Comparison of ENCODE assay signal across 14 mouse cellular contexts in genomic region chr1:73799246-73799645, GRCm38 (mm10).
DNase-seq lines count a peak whose midpoint lies in the region; ATAC-seq and TF ChIP-seq lines count a peak whose summit lies in the region.
"Had no signal": no experiment of that assay in that cellular context is flagged by ENCODE, and none has a peak within 500 bp of the region (broad histone marks: within the 10 kb centered on the region; RNA-seq: fewer than 3 reads in every experiment).

No protein-coding gene starts in this region.

- no peaks in the 10 kb centered on the region for H3K27me3 ChIP-seq in kidney, postnatal 0 days (ENCODE audit: insufficient read depth, low read length)
- H3K27me3 ChIP-seq in forebrain, embryonic 16.5 days (replicated peaks; ENCODE audit: control insufficient read depth, insufficient read depth, low read length): no peaks in the 10 kb centered on the region
- H3K27me3 ChIP-seq: limb, embryonic 12.5 days; stomach, embryonic 15.5 days had no signal

- no peaks in the 10 kb centered on the region for H3K4me1 ChIP-seq in kidney, postnatal 0 days (replicated peaks; ENCODE audit: insufficient read depth, low read length)
- H3K4me1 ChIP-seq in forebrain, embryonic 16.5 days (replicated peaks; ENCODE audit: control insufficient read depth, insufficient read depth, low read length): no peaks in the 10 kb centered on the region
- H3K4me1 ChIP-seq: stomach, embryonic 15.5 days had no signal

- TF ChIP-seq CTCF in kidney, postnatal 0 days (IDR thresholded peaks at IDR 0.05; ENCODE audit: low read depth): no peak

- intact Hi-C loops in gastrocnemius, postnatal 14 days (cut with DNase I; ENCODE audit: low total_unique reads): no loop called here

- H3K9ac ChIP-seq in kidney, postnatal 0 days (ENCODE audit: low read depth, low read length): no peak overlapping the region
- H3K9ac ChIP-seq in forebrain, embryonic 16.5 days (replicated peaks; ENCODE audit: low read depth, low read length): no peak overlapping the region
- H3K9ac ChIP-seq: limb, embryonic 12.5 days; liver, postnatal 0 days; stomach, embryonic 15.5 days had no signal

- H3K9me3 ChIP-seq in kidney, postnatal 0 days (replicated peaks; ENCODE audit: low read length): no peaks in the 10 kb centered on the region
- H3K9me3 ChIP-seq in forebrain, embryonic 16.5 days (ENCODE audit: control insufficient read depth, low read length): peaks cover 2% of the 10 kb centered on the region; the same call in 1 of the 2 replicates
- H3K9me3 ChIP-seq: embryonic facial prominence, embryonic 10.5 days; stomach, embryonic 15.5 days had no signal

- ATAC-seq in kidney, postnatal 0 days (replicated peaks; ENCODE audit: low FRiP score, low read depth): no peak
- ATAC-seq in forebrain, embryonic 16.5 days: no peak
- ATAC-seq: liver, postnatal 0 days had no signal

- DNase-seq in gastrocnemius, postnatal 14 days: peak; percentile 26
- no peak for DNase-seq in gastrocnemius, adult 8-10 months (ENCODE audit: low spot score in 2 of 2)
- DNase-seq in kidney, postnatal 0 days (ENCODE audit: low spot score): peak; percentile 36
- DNase-seq in kidney, adult 9 months: no peak
- peak; percentile 54 for DNase-seq in adrenal gland, adult 2 months
- peak; percentile 45 for DNase-seq in brain, adult 2 months (ENCODE audit: low read depth, low spot score)
- no peak for DNase-seq in urinary bladder, postnatal 25 days (ENCODE audit: low spot score)
- DNase-seq: cerebellum, adult 8-10 months; liver, postnatal 0 days had no signal

- no peak overlapping the region for H3K4me3 ChIP-seq in kidney, postnatal 0 days (replicated peaks; ENCODE audit: low read depth, low read length)
- no peak overlapping the region for H3K4me3 ChIP-seq in forebrain, embryonic 16.5 days (replicated peaks; ENCODE audit: low read length)
- H3K4me3 ChIP-seq: embryonic facial prominence, embryonic 10.5 days; limb, embryonic 12.5 days; myocyte; stomach, embryonic 15.5 days had no signal

- no peaks in the 10 kb centered on the region for H3K36me3 ChIP-seq in kidney, postnatal 0 days (ENCODE audit: insufficient read depth, low read length)
- H3K36me3 ChIP-seq in forebrain, embryonic 16.5 days (ENCODE audit: control insufficient read depth, insufficient read depth): no peaks in the 10 kb centered on the region
- H3K36me3 ChIP-seq: embryonic facial prominence, embryonic 10.5 days; limb, embryonic 12.5 days; stomach, embryonic 15.5 days had no signal

- WGBS in kidney, postnatal 0 days: 52% methylated on average over 8 of the region's 8 CpGs
- WGBS in forebrain, embryonic 16.5 days: 74% methylated on average over 8 of the region's 8 CpGs

- no peak overlapping the region for H3K4me2 ChIP-seq in kidney, postnatal 0 days (ENCODE audit: low read length)
- H3K4me2 ChIP-seq in forebrain, embryonic 16.5 days (ENCODE audit: low read length): no peak overlapping the region
- H3K4me2 ChIP-seq: limb, embryonic 12.5 days; stomach, embryonic 15.5 days had no signal

- H3K27ac ChIP-seq in kidney, postnatal 0 days: no peak overlapping the region
- no peak overlapping the region for H3K27ac ChIP-seq in forebrain, embryonic 16.5 days (ENCODE audit: low read length)
- H3K27ac ChIP-seq: embryonic facial prominence, embryonic 10.5 days; limb, embryonic 12.5 days; stomach, embryonic 15.5 days had no signal

Comparison
In these comparisons a context has a peak if more than half of its experiments do, and no peak if none do; other contexts are left out.
1. DNase-seq: peak in gastrocnemius, postnatal 14 days (single experiment), kidney, postnatal 0 days (single experiment), adrenal gland, adult 2 months (single experiment) and brain, adult 2 months (single experiment); none in gastrocnemius, adult 8-10 months (0 of 2), kidney, adult 9 months (single experiment) and urinary bladder, postnatal 25 days (single experiment).